Mouse (Mus musculus): Measurements from ENCODE around the gene Zfp277.

GRCm38 (mm10) chr12:40392869-40393268 is 52.8 kb downstream of the Zfp277 start:
- TF ChIP-seq CTCF (IDR thresholded peaks at IDR 0.05; ENCODE audit: low read depth) (no peak), EP300 (IDR thresholded peaks at IDR 0.05; ENCODE audit: low read depth) (no peak)

All from liver, postnatal 0 days (tissue).